Mouse (Mus musculus): ENCODE data around the gene Sec63.

GRCm38 (mm10) chr10:42864696-42865095 lies 103.4 kb downstream of the Sec63 start:
- no peak for TF ChIP-seq POLR2A (IDR thresholded peaks at IDR 0.05; ENCODE audit: low read depth, low read length)
- no peak for TF ChIP-seq CTCF (IDR thresholded peaks at IDR 0.05; ENCODE audit: extremely low read depth, insufficient read length, insufficient replicate concordance, low read depth, low read length)
